Mouse (Mus musculus): ENCODE measurements at regions not wholly inside any gene's neighbourhood (a gene's known extent, or its start where the extent isn't known, plus 50 kb on each side); places are given as distances from the start of the nearest gene placed in this dataset.
"Not testable (repeated sequence)": the region's sequence is repeated elsewhere in the genome, so short reads cannot be mapped to it uniquely, and the experiment has no call there.

- no peak for ATAC-seq (replicated peaks; ENCODE audit: low FRiP score, poor library complexity, severe bottlenecking)
These were observed 586.9 kb upstream of the Marcks start for GRCm38 (mm10) chr10:37725609-37726008.

DNA sequence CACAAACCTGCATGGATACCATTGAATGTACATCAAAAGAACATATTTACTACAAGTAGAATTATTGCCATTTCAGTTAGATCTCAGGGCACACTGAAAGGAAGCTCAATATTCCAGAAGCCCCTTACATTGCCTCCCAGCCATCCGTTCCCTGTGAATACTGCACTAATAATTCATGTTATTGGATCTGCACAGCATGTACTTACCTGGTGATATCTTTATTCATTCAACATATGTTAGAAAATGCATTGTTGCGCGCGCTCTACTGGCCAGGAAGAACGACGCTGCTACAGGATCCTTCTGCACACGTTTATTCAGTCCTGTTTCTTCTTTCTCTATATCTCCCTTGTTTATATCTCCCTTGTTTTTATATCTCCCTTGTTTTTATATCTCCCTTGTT is 586.3 kb upstream of the Marcks start:
- ATAC-seq (replicated peaks; ENCODE audit: low FRiP score, poor library complexity, severe bottlenecking), result not testable (repeated sequence)

DNA sequence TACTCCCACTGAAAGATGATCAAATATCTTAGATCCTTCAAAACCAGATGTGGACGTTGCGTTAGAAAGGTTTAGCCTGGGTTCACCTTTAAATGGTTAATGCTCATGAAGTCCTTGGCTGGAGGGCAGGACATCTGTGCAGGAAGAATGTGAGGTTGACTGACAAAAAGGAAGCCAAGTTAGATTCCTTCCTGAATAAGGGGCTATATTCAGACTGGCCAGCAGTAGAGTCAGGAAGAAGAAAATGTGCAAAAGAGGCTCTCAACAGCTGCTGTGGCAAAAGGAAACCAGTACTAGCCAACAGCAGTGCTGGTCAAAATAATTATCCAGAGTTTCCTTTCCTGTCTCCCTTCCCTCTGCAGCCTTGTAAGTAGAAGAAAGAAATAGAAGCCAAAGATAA is 582.0 kb upstream of the Marcks start:
- no peak for ATAC-seq (replicated peaks; ENCODE audit: low FRiP score, poor library complexity, severe bottlenecking)

DNA sequence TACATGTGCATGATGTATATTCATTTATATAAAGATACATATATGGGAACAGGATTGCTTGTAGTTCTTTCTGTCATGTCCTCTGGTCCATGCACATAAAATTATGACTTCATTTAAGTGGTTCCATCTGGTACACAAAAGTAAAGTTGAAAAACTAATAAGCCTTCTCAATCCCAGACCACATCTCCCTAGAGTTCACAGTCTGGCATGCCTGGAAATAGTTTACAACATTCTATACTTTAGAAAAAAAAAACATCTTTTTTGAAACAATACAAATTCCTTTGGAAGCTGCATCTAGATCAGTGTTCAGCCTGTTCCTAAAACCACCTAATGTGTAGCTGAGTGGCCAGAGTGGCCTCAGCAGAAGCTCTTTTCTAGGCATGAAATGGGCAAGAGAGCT is 578.2 kb upstream of the Marcks start:
- no peak for ATAC-seq (replicated peaks; ENCODE audit: low FRiP score, poor library complexity, severe bottlenecking)

DNA sequence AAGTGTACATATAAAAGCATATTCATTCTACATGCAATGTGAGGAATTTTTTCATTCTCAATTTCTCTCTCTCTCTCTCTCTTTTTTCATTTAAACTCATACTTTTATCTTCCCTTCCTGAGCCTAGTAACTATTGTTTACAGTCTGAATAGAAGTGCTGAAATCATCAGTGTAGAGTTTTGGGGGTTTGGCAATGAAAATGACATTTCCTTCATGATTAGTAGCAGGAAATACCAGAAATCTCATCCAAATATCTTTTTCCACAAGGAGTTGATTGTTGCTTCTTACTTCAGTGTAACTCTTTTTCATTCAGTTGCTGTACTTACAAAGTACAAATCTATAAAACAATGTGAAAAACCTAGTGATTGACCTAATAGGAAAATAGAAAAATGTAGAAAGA is 572.7 kb upstream of the Marcks start:
- no peak for ATAC-seq (replicated peaks; ENCODE audit: low FRiP score, poor library complexity, severe bottlenecking)

DNA sequence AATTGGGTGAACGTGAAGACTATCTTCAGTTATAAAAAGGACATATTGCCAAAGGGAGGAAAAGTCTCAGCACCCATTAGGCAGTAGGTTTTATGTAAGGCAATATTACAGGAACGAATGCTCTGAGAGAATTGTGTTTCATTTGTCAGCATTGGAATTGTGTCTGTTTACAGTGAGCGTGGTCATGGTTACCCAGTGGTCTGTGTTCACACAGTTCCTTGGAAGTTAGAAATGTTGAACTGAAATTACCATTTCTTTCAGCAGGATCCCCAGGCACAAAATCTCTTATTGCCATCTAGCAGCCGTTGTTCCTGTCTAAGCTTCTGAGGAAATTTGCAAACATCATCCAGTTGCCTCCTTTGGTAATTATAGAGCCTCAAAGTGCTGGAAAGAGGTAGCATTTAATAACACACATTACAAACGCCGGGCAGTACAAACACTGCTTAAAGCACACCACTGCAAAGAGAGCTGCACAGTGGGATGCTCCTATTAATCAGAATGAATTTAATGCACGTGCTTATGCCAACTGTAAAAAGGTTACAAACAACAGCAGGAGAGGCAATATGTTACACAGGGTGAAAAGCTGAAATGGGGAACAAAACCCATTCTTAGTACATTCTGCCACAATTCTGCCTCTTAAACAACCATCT is 555.4 kb upstream of the Marcks start:
- no peak for ATAC-seq (replicated peaks; ENCODE audit: low FRiP score, poor library complexity, severe bottlenecking)

- ATAC-seq (replicated peaks; ENCODE audit: low FRiP score, poor library complexity, severe bottlenecking), result no peak
These were observed 554.1 kb upstream of the Marcks start for GRCm38 (mm10) chr10:37692851-37693250.

GRCm38 (mm10) chr10:37691939-37692338 is 553.2 kb upstream of the Marcks start:
- no peak for ATAC-seq (replicated peaks; ENCODE audit: low FRiP score, poor library complexity, severe bottlenecking)

- ATAC-seq (replicated peaks; ENCODE audit: low FRiP score, poor library complexity, severe bottlenecking), result no peak
These were observed 544.4 kb upstream of the Marcks start for GRCm38 (mm10) chr10:37683101-37683500.

GRCm38 (mm10) chr10:37680601-37681000 is 541.9 kb upstream of the Marcks start:
- no peak for ATAC-seq (replicated peaks; ENCODE audit: low FRiP score, poor library complexity, severe bottlenecking)

DNA sequence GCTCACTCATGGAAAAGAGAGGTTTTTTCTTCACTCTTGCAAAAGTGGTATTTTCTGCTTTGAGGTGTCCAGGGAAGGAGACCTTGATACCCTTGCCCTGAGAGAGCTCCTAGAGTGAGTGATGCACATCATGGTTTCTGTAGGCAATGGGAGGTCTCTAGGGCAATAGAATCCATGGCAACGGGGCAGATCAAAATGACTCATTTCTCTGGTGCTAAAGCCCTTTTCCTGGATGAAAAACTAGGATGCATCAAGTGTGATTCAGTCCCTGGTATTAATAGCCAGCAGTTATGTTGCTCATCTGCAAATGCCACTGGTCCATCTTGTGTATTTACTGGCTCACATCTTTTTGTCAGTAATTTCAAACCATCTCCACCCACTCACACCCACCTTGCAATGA is 539.1 kb upstream of the Marcks start:
- no peak for ATAC-seq (replicated peaks; ENCODE audit: low FRiP score, poor library complexity, severe bottlenecking)

DNA sequence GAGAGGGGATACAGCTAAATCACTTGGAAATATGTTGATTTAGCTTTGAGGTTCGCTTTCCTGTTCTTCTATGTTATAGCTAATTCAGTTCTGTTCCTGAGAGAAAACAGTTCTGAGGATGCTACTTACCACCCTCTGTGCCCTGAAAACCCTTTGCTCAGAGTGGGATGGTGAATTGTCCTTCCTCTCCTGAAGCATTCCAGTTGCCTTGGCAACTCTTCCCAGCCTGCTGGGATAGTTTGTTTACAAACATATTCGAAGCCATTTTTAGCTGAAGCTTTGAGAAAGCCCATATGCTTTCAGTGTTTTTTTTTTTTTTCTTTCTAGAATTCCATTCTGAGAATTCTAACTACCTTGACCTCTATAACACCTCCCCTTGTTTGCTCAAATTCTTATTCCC is 530.1 kb upstream of the Marcks start:
- no peak for ATAC-seq (replicated peaks; ENCODE audit: low FRiP score, poor library complexity, severe bottlenecking)

GRCm38 (mm10) chr10:37667031-37667745 is 528.5 kb upstream of the Marcks start:
- ATAC-seq (replicated peaks; ENCODE audit: low FRiP score, poor library complexity, severe bottlenecking), result no peak

DNA sequence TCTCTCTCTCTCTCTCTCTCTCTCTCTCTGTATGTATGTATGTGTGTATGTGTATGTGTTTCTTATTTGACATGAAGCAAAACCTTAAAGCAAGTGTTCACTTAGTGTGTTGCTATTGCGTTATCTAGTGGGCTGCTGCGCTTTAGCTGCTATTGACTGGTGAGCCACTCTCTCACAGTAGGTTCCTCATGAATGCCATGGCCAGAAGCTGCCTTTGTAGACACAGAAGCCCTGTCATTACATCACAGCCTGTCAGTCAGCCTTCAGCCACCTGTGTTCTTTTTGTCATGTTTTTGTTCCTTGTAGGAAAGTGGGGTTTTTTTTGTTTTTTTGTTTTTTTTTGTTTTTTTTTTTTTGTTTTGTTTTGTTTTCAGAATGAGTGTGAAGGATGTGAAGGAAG is 527.8 kb upstream of the Marcks start:
- no peak for ATAC-seq (replicated peaks; ENCODE audit: low FRiP score, poor library complexity, severe bottlenecking)

DNA sequence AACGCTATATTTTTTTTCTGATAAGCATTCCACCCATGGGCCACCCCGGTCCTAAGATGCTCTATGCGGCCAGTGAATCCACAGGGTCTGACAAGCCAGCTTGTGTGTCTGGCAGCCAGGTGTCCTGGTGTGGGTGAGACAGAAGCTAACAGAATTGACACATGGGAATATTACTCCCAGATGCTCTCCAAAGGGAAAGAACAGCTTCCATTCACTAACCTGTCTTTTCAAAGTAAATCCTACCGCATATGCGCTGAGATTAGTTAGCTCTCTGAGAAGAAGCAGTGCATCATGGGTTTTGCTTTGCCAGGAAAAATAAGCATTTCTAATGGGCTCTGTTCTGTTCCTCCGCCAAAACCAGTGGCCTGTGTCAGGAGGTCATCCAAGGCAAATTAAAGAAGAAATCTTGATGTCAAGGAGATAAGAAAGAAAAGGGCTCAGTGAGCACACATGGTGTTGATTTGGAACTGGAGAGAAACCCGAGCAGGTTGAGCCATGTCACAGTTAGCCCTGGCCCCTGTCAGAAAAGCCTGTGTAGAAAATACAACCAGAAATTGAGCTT is 498.4 kb upstream of the Marcks start:
- no peak for ATAC-seq (replicated peaks; ENCODE audit: low FRiP score, poor library complexity, severe bottlenecking)

- no peak for ATAC-seq (replicated peaks; ENCODE audit: low FRiP score, poor library complexity, severe bottlenecking)
These were observed 497.7 kb upstream of the Marcks start for GRCm38 (mm10) chr10:37636421-37636820.

GRCm38 (mm10) chr10:37630403-37630802 is 491.7 kb upstream of the Marcks start:
- no peak for ATAC-seq (replicated peaks; ENCODE audit: low FRiP score, poor library complexity, severe bottlenecking)

- ATAC-seq (replicated peaks; ENCODE audit: low FRiP score, poor library complexity, severe bottlenecking), result no peak
These were observed 489.2 kb upstream of the Marcks start for GRCm38 (mm10) chr10:37627900-37628299.

DNA sequence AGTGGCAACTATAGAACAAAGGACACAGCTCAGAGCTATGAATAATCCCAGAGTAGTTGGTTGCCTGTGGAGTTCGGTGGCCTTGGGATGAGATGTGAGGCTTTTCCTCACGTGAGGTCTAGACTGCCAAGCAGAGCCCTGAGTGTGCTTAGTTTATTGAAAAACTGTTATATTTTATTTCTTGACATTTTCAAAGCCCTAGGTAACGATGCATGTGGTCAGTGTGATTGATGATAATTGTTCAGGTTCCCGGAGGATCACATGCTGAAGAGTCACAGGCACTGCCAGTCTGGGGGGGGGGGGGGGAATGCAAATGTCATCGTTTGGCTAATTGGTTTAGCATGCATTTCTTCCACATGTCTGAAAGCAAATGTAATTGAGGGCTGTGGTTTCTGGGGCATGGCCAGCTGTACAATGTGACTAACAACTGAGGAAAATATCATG is 488.1 kb upstream of the Marcks start:
- no peak for ATAC-seq (replicated peaks; ENCODE audit: low FRiP score, poor library complexity, severe bottlenecking)

GRCm38 (mm10) chr10:37625972-37626757 is 487.4 kb upstream of the Marcks start:
- ATAC-seq (replicated peaks; ENCODE audit: low FRiP score, poor library complexity, severe bottlenecking), result no peak

DNA sequence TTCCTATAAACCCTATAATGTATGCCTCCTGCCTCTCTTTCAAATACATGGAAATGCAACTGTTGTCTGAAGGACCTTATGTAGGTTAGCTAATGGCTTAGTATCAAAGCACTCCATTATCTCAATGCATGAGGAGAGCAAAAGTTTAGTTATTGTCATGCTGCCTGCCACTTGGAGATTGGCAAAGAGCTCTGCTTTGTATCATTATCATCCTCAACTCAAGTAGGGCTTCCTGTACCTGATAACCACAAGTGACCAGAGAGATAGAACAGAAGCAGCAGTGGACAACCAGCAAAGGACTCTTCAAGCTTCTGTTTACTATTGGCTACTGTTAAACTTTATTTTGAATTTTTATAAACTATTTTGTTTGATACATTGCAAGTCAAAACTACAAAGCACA is 484.3 kb upstream of the Marcks start:
- ATAC-seq (replicated peaks; ENCODE audit: low FRiP score, poor library complexity, severe bottlenecking), result no peak

Data from erythroblast, adult 5-6 weeks (primary cell).